Mouse (Mus musculus) CD4-positive, CD25-positive, alpha-beta regulatory T cell, adult 4 months (primary cell): ENCODE results near the gene Kcnma1. TPM values are rescaled to one million over a fixed set of nuclear protein-coding genes. Genes with fewer than 3 reads are reported as not detected.

Source experiments
- ATAC-seq: one replicate; pipeline ENCODE4 v1.8.0; 2017
- polyA plus RNA-seq, 2 experiments: library from polyadenylated mRNA; unstranded; fragments of 100-300 nt; shearing (Covaris generic); gene quantifications; one replicate each; pipeline ENCODE4 v1.2.1; 2017

Gene Kcnma1
- polyA plus RNA-seq = not detected

GRCm38 (mm10) chr14:24014391-24014790 is at the start of gene Kcnma1:
TSS of gene Kcnma1 (minus strand) at chr14:24014491.
- no peak for ATAC-seq

GRCm38 (mm10) chr14:24059747-24060146 is 45.5 kb upstream of the Kcnma1 start:
- ATAC-seq = no peak

DNA sequence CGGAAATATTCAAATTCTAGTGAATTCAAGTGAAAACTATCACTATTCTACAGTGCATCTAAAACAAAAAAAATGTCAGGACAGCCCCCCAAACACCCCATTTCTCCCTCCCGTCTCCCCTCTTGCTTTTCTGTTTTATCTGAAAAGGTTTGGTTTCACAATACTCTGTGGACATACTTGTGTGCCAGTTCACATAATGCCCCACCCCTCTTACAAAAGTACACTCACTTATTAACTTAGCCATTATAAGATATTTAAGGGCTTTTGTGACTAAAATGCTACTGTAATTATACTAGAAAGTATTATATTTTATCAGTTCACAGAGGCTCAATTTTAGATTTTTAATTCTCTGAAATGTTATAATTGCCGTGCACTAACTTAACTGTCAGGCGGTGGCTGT is 45.0 kb upstream of the Kcnma1 start:
- ATAC-seq = no peak

- no peak for ATAC-seq
These were observed 37.5 kb upstream of the Kcnma1 start for GRCm38 (mm10) chr14:24051821-24052220.

DNA sequence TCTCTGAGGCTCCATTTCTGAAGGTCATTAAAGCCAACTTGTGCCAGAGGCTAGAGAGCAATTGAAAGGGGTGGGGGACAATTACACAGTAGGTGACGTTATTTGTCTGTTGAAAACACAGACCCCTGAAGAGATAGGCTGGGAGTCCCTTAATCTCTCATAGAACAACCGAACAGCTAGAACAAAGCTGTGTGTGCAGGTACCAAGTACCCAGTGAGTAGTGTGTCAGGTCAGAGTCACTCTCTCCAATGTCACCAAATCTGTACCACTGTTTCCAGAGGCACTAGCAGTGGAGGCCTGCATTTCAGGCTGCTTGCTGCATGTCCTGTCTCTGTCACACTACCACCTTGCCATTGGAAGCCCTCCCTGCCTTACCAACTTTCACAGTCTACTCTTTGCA is 22.3 kb upstream of the Kcnma1 start:
- no peak for ATAC-seq

DNA sequence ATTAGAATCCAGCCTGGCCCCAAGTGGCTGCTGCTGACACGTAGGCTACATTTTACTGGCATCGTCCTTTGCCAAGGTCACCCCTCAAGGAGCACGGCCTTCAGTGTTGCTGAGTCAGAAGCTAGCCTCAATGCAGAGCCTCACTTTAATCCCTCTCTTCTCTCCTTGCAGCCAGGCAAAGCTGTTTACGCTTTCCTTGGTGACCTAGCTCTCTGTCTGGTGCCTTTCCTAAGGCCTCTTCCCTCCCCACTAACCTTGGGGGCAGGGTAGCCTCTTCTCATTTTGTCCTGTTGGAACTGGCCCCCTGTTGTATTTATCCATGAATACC is 21.9 kb upstream of the Kcnma1 start:
- ATAC-seq = no peak

DNA sequence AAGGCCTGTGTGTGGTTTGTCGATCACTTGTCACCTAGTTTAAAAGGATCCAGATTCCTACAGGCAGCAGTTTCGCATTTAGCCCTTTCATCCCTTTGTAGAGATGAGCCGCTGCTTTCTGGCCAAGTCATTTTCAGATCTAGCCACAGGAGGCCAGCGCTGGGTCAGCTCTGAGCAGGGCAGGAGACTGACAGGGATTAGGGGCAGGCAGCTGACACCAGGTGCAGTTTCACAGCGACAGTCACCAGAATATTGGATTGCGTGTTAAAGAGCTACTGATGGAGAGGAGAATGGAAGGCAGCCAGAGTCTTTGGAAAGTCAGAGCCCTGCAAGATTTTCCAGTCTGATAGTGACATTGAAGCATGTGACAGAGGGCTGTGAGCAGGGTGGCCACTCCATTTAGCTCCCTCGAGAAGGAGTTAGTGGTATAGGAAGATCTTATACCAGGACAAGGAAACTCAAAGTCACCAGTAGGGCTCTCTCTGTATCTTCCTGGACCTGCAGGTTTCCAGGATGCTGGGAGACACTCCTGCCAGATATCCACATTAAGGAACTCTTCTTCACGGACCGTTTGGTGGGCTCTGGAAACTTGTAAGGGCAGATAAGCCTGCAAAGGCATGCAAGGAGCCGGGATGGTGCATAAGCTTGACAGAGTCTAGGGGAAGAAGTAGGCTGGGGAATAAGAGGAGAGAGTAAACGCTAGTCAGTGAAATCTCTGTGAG is 21.4 kb upstream of the Kcnma1 start:
- ATAC-seq = no peak

- no peak for ATAC-seq
These were observed 18.6 kb upstream of the Kcnma1 start for GRCm38 (mm10) chr14:24032876-24033389.

DNA sequence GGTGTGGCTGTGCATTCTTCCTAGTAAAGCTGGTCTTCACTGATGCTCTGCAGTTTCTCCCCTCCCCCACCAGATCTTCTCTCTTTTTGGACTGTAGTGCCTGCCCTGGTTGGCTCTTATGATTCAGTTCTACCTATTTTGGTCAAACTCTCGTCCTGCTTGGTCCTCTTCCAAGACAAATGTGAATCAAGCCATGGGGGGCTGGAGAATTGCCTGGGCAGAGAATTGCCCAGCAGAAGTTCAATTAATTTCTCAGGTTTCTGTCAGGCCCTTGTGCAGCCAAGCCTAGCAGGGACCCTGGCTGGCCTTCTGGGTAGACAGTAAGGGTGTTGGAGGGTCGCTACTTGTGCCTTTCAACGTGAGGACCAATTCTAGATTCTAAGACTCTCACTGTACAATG is 17.9 kb upstream of the Kcnma1 start:
- no peak for ATAC-seq

DNA sequence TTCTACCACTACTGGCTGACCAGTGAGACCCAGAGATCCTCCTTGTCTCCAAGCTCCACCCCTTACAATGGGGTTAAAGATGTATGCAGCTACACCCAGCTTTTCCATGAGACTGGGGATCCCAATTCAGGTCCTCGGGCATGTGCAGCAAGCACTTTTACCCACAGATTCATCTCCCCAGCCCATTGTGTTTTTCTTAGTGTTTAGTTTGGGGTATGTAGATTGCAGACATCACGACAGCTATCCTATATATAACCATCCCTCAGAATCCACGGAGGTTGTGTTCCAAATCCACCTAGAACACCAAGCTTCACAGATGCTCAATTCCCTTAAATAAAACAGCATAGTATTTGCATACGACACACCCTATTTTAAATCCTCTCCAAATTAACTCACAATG is 6.4 kb upstream of the Kcnma1 start:
- ATAC-seq = no peak

DNA sequence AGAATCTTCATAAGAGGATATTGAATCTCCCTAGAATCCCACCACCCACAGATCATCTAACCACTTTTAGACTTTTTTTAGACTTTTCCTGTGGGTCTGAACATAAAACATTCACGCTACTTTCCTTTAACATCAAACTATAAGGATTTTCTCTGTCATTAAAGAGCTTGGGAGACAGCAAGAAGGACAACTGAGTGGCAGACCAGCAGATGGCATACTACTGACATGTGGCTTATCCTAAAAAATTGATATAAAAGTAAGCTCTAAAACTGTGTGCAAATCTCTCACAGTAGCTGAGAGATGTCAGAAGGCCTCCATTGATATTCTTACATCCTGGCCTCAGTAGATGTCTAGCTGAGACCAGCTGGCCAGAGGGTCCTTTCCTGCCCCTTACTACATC is 4.3 kb downstream of the Kcnma1 start:
- no peak for ATAC-seq

- ATAC-seq = no peak
These were observed 6.0 kb downstream of the Kcnma1 start for GRCm38 (mm10) chr14:24008252-24008651.

- no peak for ATAC-seq
These were observed 8.0 kb downstream of the Kcnma1 start for GRCm38 (mm10) chr14:24006276-24006675.

DNA sequence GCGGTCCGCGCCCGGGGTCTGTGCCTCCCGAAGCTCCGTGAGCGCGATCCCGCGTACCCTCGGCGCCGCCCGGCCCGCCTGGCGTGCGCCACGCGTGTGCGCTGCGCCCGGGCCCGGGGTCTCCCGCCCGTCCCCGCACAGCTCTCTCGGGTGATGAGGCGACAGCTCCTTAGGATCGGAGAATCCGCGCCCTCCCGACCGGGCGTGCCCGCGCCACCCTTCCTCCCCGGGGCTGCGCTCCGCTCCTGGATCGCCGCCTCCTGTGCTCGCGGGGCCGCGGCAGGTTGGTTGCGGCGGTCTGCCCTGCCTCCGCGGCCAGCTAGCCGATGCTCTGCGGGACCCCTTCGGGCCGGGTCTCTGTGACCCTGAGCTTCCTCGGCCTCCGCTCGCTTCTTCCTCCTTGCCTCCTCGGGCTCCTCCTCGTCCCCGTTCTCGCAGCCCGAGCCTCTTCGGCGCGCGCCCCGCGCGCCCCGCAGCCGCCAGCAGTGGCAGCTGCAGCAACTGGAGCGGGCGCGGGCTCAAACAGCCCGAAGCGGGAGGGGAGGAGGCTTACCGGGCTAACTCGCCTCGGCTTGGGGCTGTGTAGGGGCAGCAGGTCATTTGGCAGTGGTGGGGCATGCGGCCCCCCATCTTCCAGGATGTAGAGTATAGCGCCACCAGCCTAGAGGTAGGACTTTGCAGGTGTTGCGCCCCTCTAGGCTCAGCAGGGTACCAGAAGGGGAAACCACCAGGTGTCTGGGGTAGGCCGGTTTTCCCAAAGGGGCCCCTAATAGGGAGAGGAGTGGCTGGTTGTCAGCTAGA is 9.6 kb downstream of the Kcnma1 start:
- no peak for ATAC-seq

- no peak for ATAC-seq
These were observed 10.6 kb downstream of the Kcnma1 start for GRCm38 (mm10) chr14:24003450-24004381.

- no peak for ATAC-seq
These were observed 11.6 kb downstream of the Kcnma1 start for GRCm38 (mm10) chr14:24002647-24003046.

GRCm38 (mm10) chr14:23997912-23998311 is 16.4 kb downstream of the Kcnma1 start:
- ATAC-seq = no peak

- ATAC-seq = no peak
These were observed 18.5 kb downstream of the Kcnma1 start for GRCm38 (mm10) chr14:23995831-23996230.

- no peak for ATAC-seq
These were observed 23.4 kb downstream of the Kcnma1 start for GRCm38 (mm10) chr14:23990871-23991270.

DNA sequence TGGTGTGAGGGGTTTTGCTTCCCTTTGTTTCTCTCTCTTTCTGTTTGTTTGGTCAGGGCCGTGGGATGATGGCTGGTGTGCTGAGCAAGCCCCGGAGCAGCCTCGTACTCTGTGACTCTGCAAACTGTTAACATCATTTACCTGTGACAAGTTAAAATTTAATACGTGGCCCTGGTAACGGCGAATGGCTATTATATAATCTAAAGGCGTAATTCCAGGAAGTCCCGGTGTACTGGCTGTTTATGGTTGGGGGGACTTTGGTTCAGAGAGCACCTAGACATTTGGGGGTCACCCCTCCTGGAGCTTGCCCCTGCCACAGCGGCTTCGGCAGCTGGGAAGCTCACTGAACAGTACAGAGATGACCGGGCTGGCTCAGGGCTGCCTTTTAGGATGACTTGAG is 24.6 kb downstream of the Kcnma1 start:
- no peak for ATAC-seq

DNA sequence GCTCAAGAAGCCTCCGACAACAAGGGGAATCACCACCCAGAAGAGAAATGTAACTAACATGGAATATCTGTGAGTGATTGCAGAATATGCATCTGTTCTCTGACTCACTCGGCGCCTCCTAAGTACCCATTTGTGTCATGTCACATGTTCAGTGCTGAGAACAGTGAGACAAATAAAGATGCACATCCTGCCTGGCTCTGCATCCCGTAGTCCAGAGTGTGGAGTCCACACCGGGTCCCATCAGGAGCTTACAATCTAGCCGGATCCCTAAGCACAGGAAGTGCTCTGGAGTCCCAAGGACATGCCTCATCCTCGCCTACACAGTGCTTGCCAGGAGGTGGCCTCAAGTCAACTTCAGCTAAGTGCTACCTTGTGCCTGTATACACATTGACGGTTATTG is 32.1 kb downstream of the Kcnma1 start:
- ATAC-seq = no peak

DNA sequence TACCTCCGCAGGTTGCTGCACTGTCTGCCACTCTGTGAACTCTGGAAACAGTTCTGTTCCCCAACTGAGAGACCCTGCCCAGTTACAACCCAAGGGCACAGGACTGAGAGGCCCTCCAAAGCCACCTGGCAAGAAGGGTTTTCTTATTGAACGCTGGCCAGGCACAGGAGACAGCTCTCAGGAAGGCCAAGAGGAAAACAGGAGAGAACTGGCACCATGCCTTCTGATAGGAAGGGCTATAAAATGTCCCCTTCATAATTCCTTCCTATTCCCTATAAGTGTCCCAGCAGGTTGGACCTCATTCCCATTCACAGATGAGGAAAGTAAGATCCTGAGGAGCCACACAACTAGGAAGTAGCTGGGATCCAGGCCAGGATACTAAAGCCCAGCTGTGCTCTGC is 39.6 kb downstream of the Kcnma1 start:
- ATAC-seq = no peak

DNA sequence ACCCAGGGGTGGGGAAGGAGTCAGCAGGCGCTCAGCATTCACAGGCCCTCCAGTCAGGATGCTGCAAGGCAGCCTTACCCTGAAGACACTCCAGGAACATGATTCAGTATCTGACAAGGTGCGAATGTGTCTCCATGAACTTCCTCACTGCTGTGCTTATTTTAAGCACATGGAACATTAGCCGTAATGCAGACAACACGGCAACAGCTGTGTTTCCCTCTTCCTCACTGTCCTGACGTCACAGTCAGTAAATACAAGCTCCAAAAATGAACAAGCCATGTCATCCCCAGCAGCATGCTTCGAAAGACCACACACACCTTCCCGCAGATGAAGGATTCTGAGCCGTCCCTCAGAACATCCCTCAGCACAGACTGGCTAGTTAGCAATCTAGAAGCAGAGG is 47.8 kb downstream of the Kcnma1 start:
- no peak for ATAC-seq
